Mouse (Mus musculus): Measurements from ENCODE around the gene Cecr2. TPM values are rescaled to one million over a fixed set of nuclear protein-coding genes. Genes with fewer than 3 reads are reported as not detected.

The Cecr2 gene
- polyA plus RNA-seq, 1 experiment from 2014 or later = 1.6 TPM

DNA sequence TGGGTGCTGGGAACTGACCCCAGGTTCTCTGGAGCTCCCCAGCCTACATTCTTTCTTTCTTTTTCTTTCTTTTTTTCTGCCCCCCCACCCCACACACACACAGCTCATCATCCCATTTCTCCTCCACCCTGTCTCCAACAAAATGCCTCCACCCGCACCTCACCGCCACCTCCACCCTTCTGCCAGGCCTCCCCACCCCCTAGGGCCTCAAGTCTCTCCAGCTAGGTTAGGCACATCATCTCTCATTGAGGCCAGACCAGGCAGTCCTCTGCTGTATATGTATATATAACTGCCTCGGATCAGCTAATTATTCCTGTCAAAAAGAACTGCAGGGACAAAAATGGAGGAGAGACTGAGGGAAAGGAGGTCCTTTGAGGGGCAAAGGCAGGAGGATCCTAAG is 69.8 kb downstream of the Cecr2 start:
- H3K27me3 ChIP-seq (ENCODE audit: control insufficient read depth, insufficient read depth, low read length) = no peaks in the 10 kb centered on the region
- H3K4me3 ChIP-seq (replicated peaks; ENCODE audit: low read length) = no peak overlapping the region
- no peak overlapping the region for H3K27ac ChIP-seq (ENCODE audit: low read length)
- no peak overlapping the region for H3K4me2 ChIP-seq (ENCODE audit: low read depth, low read length)
- no peaks in the 10 kb centered on the region for H3K9me3 ChIP-seq (replicated peaks; ENCODE audit: control insufficient read depth, low read length)
- no peak for ATAC-seq (ENCODE audit: insufficient read depth, low FRiP score)
- H3K36me3 ChIP-seq (ENCODE audit: control insufficient read depth, insufficient read depth, low read length) = no peaks in the 10 kb centered on the region
- WGBS = 81% methylated on average over 3 of the region's 3 CpGs
- no peak overlapping the region for H3K9ac ChIP-seq (ENCODE audit: low read length)
- no peaks in the 10 kb centered on the region for H3K4me1 ChIP-seq (ENCODE audit: control insufficient read depth, insufficient read depth, low read length)

DNA sequence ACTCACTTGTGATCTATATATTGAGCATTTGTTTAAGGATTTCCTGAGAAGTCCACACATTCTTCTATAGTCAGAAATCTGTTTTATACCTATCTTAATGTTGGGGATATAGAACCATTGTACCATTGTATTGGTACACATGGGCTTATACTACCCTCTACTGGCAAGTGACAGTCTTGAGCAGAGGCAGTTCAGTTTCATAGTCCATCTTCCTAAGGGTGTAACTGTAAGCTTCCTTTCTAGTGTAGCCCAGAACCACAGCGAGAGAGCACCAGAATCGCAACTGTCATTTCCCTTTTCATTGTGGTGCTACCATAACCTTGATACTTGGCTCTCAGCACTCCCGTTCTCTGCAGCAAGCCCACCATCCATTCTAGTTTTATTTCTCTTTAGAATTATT is 70.4 kb downstream of the Cecr2 start:
- H3K9me3 ChIP-seq (replicated peaks; ENCODE audit: control insufficient read depth, low read length) = no peaks in the 10 kb centered on the region
- WGBS = 65% methylated on average over 3 of the region's 3 CpGs
- no peaks in the 10 kb centered on the region for H3K27me3 ChIP-seq (ENCODE audit: control insufficient read depth, insufficient read depth, low read length)
- no peak overlapping the region for H3K27ac ChIP-seq (ENCODE audit: low read length)
- no peak overlapping the region for H3K4me3 ChIP-seq (replicated peaks; ENCODE audit: low read length)
- no peak overlapping the region for H3K9ac ChIP-seq (ENCODE audit: low read length)
- no peak overlapping the region for H3K4me2 ChIP-seq (ENCODE audit: low read depth, low read length)
- ATAC-seq (ENCODE audit: insufficient read depth, low FRiP score) = no peak
- H3K4me1 ChIP-seq (ENCODE audit: control insufficient read depth, insufficient read depth, low read length) = no peaks in the 10 kb centered on the region
- H3K36me3 ChIP-seq (ENCODE audit: control insufficient read depth, insufficient read depth, low read length) = no peaks in the 10 kb centered on the region

DNA sequence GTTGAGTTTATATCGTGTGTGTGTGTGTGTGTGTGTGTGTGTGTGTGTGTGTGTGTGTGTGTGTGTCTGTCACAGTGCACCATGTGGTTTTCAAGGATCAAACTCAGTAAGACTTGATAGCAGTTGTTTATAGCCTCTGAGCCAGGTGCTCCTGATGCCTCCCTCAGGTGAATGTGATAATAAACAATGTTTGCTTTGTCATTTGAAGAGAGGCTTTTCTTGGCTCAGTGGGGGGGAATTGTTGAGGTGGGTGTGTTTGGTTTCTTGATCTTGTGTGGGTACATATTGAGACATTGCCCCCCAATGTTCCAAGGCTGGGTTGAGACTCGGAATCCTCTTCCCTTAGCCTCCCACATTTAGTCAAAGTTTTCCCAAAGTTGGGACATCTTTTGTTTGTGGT is 77.0 kb downstream of the Cecr2 start:
- Histone ChIP-seq H3K4me2 (ENCODE audit: low read depth, low read length) (no peak overlapping the region), H3K27ac (ENCODE audit: low read length) (no peak overlapping the region), H3K9me3 (replicated peaks; ENCODE audit: control insufficient read depth, low read length) (no peaks in the 10 kb centered on the region), H3K36me3 (ENCODE audit: control insufficient read depth, insufficient read depth, low read length) (no peaks in the 10 kb centered on the region), H3K27me3 (ENCODE audit: control insufficient read depth, insufficient read depth, low read length) (no peaks in the 10 kb centered on the region), H3K9ac (ENCODE audit: low read length) (no peak overlapping the region), H3K4me1 (ENCODE audit: control insufficient read depth, insufficient read depth, low read length) (no peaks in the 10 kb centered on the region), H3K4me3 (replicated peaks; ENCODE audit: low read length) (no peak overlapping the region)
- ATAC-seq (ENCODE audit: insufficient read depth, low FRiP score) = no peak
- 74% methylated on average over 2 of the region's 2 CpGs for WGBS

DNA sequence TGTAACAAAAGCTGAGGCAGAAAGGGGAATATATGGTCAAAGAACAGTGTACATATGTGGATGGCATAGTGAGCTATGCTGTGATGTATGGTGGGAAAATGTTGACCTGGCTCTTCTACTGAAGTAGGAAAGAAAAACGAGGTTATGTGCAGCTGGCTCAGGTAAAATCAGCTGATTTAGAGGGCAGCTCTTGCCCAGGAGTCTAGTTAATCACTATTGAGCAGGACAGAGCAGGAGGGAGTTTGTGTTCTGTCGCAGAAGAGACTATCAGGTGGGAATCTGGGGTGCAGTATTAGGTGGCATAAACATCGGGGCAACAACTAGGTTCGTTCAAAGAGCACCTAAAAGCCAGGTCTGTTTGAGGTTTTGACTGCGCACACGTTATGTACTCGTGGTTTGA is 78.1 kb downstream of the Cecr2 start:
- H3K36me3 ChIP-seq (ENCODE audit: control insufficient read depth, insufficient read depth, low read length) = no peaks in the 10 kb centered on the region
- ATAC-seq (ENCODE audit: insufficient read depth, low FRiP score) = no peak
- no peaks in the 10 kb centered on the region for H3K27me3 ChIP-seq (ENCODE audit: control insufficient read depth, insufficient read depth, low read length)
- no peak overlapping the region for H3K9ac ChIP-seq (ENCODE audit: low read length)
- H3K4me2 ChIP-seq (ENCODE audit: low read depth, low read length) = no peak overlapping the region
- 83% methylated on average over 7 of the region's 7 CpGs for WGBS
- H3K9me3 ChIP-seq (replicated peaks; ENCODE audit: control insufficient read depth, low read length) = no peaks in the 10 kb centered on the region
- no peak overlapping the region for H3K27ac ChIP-seq (ENCODE audit: low read length)
- H3K4me1 ChIP-seq (ENCODE audit: control insufficient read depth, insufficient read depth, low read length) = no peaks in the 10 kb centered on the region
- no peak overlapping the region for H3K4me3 ChIP-seq (replicated peaks; ENCODE audit: low read length)

DNA sequence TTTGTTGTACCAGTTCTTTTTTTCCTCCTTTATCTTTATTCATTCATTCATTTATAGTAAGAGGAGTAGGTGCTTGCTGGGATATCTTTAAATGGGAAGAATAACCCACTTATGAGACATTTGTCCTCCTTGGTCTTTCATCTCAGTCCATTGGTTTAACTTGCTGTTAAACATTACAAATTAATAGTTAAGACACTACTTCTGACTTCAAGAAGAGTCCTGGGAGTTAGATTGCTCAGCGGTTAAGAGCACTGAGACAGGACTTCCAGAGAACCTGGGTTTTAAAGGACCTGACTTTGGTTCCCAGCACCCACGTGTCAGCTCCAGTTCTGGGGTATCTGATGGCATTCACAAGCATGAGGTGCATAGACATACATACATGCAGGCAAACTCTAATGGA is 80.2 kb downstream of the Cecr2 start:
- H3K4me3 ChIP-seq (replicated peaks; ENCODE audit: low read length) = no peak overlapping the region
- H3K27me3 ChIP-seq (ENCODE audit: control insufficient read depth, insufficient read depth, low read length) = no peaks in the 10 kb centered on the region
- no peak overlapping the region for H3K4me2 ChIP-seq (ENCODE audit: low read depth, low read length)
- no peaks in the 10 kb centered on the region for H3K4me1 ChIP-seq (ENCODE audit: control insufficient read depth, insufficient read depth, low read length)
- no peaks in the 10 kb centered on the region for H3K36me3 ChIP-seq (ENCODE audit: control insufficient read depth, insufficient read depth, low read length)
- no peak overlapping the region for H3K27ac ChIP-seq (ENCODE audit: low read length)
- no peak overlapping the region for H3K9ac ChIP-seq (ENCODE audit: low read length)
- no peaks in the 10 kb centered on the region for H3K9me3 ChIP-seq (replicated peaks; ENCODE audit: control insufficient read depth, low read length)
- 82% methylated on average over 2 of the region's 2 CpGs for WGBS
- no peak for ATAC-seq (ENCODE audit: insufficient read depth, low FRiP score)

DNA sequence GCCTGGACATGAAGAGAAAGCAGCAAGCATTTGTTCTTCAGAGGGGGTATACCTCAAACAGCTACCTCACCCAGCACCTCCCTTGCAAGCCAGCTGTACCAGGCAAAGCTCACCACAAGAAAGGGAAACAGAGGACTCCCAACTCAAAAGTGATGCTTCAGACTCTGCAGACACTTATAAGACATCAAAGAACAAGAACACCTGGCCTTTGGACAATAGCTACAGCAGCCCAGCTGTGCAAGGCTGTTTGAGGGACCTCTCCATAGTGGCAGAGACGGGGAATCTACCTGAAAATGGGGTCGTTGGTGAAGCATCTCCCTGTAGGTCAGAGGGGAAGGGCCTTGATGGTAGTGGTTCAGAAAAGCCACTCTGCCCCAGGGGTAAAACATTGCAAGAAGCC is 95.0 kb downstream of the Cecr2 start:
- Histone ChIP-seq H3K36me3 (ENCODE audit: control insufficient read depth, insufficient read depth, low read length) (no peaks in the 10 kb centered on the region), H3K4me3 (replicated peaks; ENCODE audit: low read length) (no peak overlapping the region), H3K9me3 (replicated peaks; ENCODE audit: control insufficient read depth, low read length) (no peaks in the 10 kb centered on the region), H3K27ac (ENCODE audit: low read length) (no peak overlapping the region), H3K4me1 (ENCODE audit: control insufficient read depth, insufficient read depth, low read length) (no peaks in the 10 kb centered on the region), H3K27me3 (ENCODE audit: control insufficient read depth, insufficient read depth, low read length) (no peaks in the 10 kb centered on the region), H3K4me2 (ENCODE audit: low read depth, low read length) (no peak overlapping the region), H3K9ac (ENCODE audit: low read length) (no peak overlapping the region)
- WGBS = 78% methylated on average over 2 of the region's 2 CpGs
- ATAC-seq (ENCODE audit: insufficient read depth, low FRiP score) = no peak

DNA sequence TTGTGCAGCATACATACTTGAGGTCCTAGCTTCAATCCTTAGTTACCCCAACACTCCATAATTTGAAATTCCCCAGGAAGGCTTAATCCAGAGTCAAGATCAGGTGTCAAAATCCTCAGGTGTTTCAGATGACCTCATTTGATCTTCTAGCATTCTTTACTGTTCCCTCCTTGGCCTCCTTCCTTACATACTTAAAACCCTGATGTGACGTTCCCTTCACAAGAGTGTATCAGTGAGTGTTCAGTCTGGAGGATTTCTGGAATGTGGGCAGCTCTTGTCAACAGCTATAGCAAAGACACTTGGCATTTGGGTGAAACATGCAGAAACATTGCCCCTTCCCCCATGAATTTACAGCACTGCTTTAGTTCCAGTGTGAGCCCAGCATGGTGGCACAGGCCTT is 103.8 kb downstream of the Cecr2 start:
- Histone ChIP-seq H3K36me3 (ENCODE audit: control insufficient read depth, insufficient read depth, low read length) (no peaks in the 10 kb centered on the region), H3K4me1 (ENCODE audit: control insufficient read depth, insufficient read depth, low read length) (no peaks in the 10 kb centered on the region), H3K4me3 (replicated peaks; ENCODE audit: low read length) (no peak overlapping the region), H3K9ac (ENCODE audit: low read length) (no peak overlapping the region), H3K27ac (ENCODE audit: low read length) (no peak overlapping the region), H3K4me2 (ENCODE audit: low read depth, low read length) (no peak overlapping the region), H3K27me3 (ENCODE audit: control insufficient read depth, insufficient read depth, low read length) (no peaks in the 10 kb centered on the region), H3K9me3 (replicated peaks; ENCODE audit: control insufficient read depth, low read length) (no peaks in the 10 kb centered on the region)
- no peak for ATAC-seq (ENCODE audit: insufficient read depth, low FRiP score)
- WGBS = 77% methylated on average over 1 of the region's 1 CpGs

DNA sequence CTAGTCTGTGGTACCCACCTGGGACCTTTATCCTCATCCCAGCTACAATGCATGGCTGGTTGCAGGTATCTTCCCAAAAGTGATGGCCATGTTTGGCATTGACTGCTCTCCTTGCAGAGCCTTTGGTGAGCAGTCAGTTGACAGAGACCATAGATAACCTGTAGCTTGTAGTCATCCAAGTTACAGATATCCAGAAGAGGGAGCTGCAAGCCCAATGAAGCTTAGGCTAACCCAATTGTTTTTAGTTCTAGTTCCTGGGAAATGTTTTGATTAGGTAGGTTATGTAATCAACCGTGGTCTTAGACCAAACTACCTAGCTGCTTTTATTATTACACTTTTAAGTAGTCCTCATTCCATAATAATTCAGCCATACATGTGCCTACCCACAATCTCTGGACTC is 105.2 kb downstream of the Cecr2 start:
- Histone ChIP-seq H3K4me2 (ENCODE audit: low read depth, low read length) (no peak overlapping the region), H3K4me1 (ENCODE audit: control insufficient read depth, insufficient read depth, low read length) (no peaks in the 10 kb centered on the region), H3K4me3 (replicated peaks; ENCODE audit: low read length) (no peak overlapping the region), H3K9me3 (replicated peaks; ENCODE audit: control insufficient read depth, low read length) (no peaks in the 10 kb centered on the region), H3K36me3 (ENCODE audit: control insufficient read depth, insufficient read depth, low read length) (no peaks in the 10 kb centered on the region), H3K27me3 (ENCODE audit: control insufficient read depth, insufficient read depth, low read length) (no peaks in the 10 kb centered on the region), H3K27ac (ENCODE audit: low read length) (no peak overlapping the region), H3K9ac (ENCODE audit: low read length) (no peak overlapping the region)
- no peak for ATAC-seq (ENCODE audit: insufficient read depth, low FRiP score)
- WGBS = 78% methylated on average over 1 of the region's 1 CpGs

DNA sequence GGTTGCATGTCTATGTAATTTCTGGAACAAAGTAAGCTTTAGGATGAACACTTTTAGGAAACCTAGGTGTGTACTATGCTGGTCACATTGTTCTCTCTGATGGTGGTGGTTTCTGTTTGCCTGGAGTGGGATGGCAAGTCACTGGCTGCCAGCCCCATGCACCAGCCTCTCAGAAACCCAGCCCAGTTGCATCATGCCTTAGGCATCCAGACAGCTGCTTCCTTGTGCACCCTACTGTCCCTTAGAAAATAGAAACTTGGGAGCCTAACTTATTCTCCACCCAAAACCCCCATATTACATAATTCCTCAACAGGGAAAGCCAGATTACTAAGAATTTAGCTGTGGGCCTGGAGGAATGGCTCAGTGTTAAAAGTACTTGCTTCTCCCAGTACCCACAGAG is 105.9 kb downstream of the Cecr2 start:
- Histone ChIP-seq H3K27me3 (ENCODE audit: control insufficient read depth, insufficient read depth, low read length) (no peaks in the 10 kb centered on the region), H3K36me3 (ENCODE audit: control insufficient read depth, insufficient read depth, low read length) (no peaks in the 10 kb centered on the region), H3K4me1 (ENCODE audit: control insufficient read depth, insufficient read depth, low read length) (no peaks in the 10 kb centered on the region), H3K27ac (ENCODE audit: low read length) (no peak overlapping the region), H3K9ac (ENCODE audit: low read length) (no peak overlapping the region), H3K4me2 (ENCODE audit: low read depth, low read length) (no peak overlapping the region), H3K9me3 (replicated peaks; ENCODE audit: control insufficient read depth, low read length) (no peaks in the 10 kb centered on the region), H3K4me3 (replicated peaks; ENCODE audit: low read length) (no peak overlapping the region)
- ATAC-seq (ENCODE audit: insufficient read depth, low FRiP score) = no peak

DNA sequence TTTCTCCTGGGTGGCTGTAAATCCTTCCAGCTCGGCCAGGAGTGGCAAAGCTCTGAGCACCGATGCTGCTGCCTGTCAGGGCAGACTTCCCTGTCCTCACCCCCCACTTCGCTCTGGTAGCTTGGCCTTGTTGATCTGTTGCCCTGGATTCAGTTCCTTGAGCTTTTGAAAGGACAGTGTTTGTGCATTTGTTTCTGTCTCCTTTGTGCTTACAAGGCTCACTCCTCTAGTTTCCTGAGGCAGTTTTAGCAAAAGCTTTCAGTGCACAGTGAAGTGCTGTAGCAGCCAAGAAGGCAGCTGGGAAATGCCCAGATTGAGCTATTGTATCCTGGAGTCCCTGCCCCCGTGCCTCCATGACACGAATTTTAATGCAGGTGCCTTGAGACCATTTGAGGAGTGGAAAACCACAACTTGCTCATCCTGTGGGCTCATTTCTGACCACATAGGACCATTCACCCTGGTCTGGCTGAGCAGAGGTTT is 107.0 kb downstream of the Cecr2 start, which contains the start of gene Slc25a18:
Gene Slc25a18 (plus strand): TSS at position 430 of the 480 bp plus-strand sequence.
- WGBS = 67% methylated on average over 5 of the region's 5 CpGs

More for the DNA sequence above, 107.0 kb downstream of the Cecr2 start, which contains the start of gene Slc25a18:
- Histone ChIP-seq H3K36me3 (ENCODE audit: control insufficient read depth, insufficient read depth, low read length) (no peaks in the 10 kb centered on the region), H3K9me3 (replicated peaks; ENCODE audit: control insufficient read depth, low read length) (no peaks in the 10 kb centered on the region), H3K4me3 (replicated peaks; ENCODE audit: low read length) (no peak within 1 kb of the TSS), H3K27me3 (ENCODE audit: control insufficient read depth, insufficient read depth, low read length) (no peaks in the 10 kb centered on the region), H3K27ac (ENCODE audit: low read length) (no peak within 1 kb of the TSS), H3K9ac (ENCODE audit: low read length) (no peak within 1 kb of the TSS), H3K4me1 (ENCODE audit: control insufficient read depth, insufficient read depth, low read length) (no peaks in the 10 kb centered on the region), H3K4me2 (ENCODE audit: low read depth, low read length) (no peak within 1 kb of the TSS)
- ATAC-seq (ENCODE audit: insufficient read depth, low FRiP score) = no peak

Data from stomach, embryonic 16.5 days (tissue).